Mouse (Mus musculus): Measurements from ENCODE around the gene Elf3. TPM values are rescaled to one million over a fixed set of nuclear protein-coding genes. Genes with fewer than 3 reads are reported as not detected.

The Elf3 gene
- polyA plus RNA-seq, 1 experiment from 2014 or later, result 0.42 TPM

- Histone ChIP-seq H3K4me1 (ENCODE audit: control insufficient read depth, insufficient read depth, low read length) (no peaks in the 10 kb centered on the region), H3K27me3 (ENCODE audit: control insufficient read depth, insufficient read depth, low read length) (no peaks in the 10 kb centered on the region), H3K27ac (ENCODE audit: low read depth, low read length) (no peak overlapping the region), H3K36me3 (ENCODE audit: control insufficient read depth, insufficient read depth, low read length) (0 out of 2 replicates have a peak, but pooled peaks cover 3% of the 10 kb centered on the region), H3K9ac (ENCODE audit: low read length) (no peak overlapping the region), H3K4me3 (ENCODE audit: low read depth, low read length) (no peak overlapping the region), H3K4me2 (no peak overlapping the region), H3K9me3 (ENCODE audit: control insufficient read depth, low read length) (no peaks in the 10 kb centered on the region)
- DNase-seq (ENCODE audit: low spot score, missing footprints), result no peak
- WGBS, result 92% methylated on average over 9 of the region's 9 CpGs
- no peak for ATAC-seq (ENCODE audit: low FRiP score)
These were observed 13.0 kb upstream of the Elf3 start for GRCm38 (mm10) chr1:135271371-135271770.

GRCm38 (mm10) chr1:135267663-135268446, 9.5 kb upstream of the Elf3 start:
- Histone ChIP-seq H3K4me1 (ENCODE audit: control insufficient read depth, insufficient read depth, low read length) (no peaks in the 10 kb centered on the region), H3K27ac (ENCODE audit: low read depth, low read length) (no peak overlapping the region), H3K9me3 (ENCODE audit: control insufficient read depth, low read length) (no peaks in the 10 kb centered on the region), H3K36me3 (ENCODE audit: control insufficient read depth, insufficient read depth, low read length) (peaks cover 2% of the 10 kb centered on the region; the same call in 1 of the 2 replicates), H3K27me3 (ENCODE audit: control insufficient read depth, insufficient read depth, low read length) (no peaks in the 10 kb centered on the region), H3K4me3 (ENCODE audit: low read depth, low read length) (no peak overlapping the region), H3K9ac (ENCODE audit: low read length) (no peak overlapping the region), H3K4me2 (no peak overlapping the region)
- 92% methylated on average over 10 of the region's 10 CpGs for WGBS
- DNase-seq (ENCODE audit: low spot score, missing footprints) (peak; percentile 23), ATAC-seq (ENCODE audit: low FRiP score) (no peak)

- H3K4me3 ChIP-seq (ENCODE audit: low read depth, low read length), result no peak overlapping the region
- H3K4me2 ChIP-seq, result no peak overlapping the region
- no peaks in the 10 kb centered on the region for H3K27me3 ChIP-seq (ENCODE audit: control insufficient read depth, insufficient read depth, low read length)
- no peak overlapping the region for H3K27ac ChIP-seq (ENCODE audit: low read depth, low read length)
- H3K4me1 ChIP-seq (ENCODE audit: control insufficient read depth, insufficient read depth, low read length), result no peaks in the 10 kb centered on the region
- WGBS, result 87% methylated on average over 5 of the region's 5 CpGs
- DNase-seq (ENCODE audit: low spot score, missing footprints) (no peak), ATAC-seq (ENCODE audit: low FRiP score) (no peak)
- no peaks in the 10 kb centered on the region for H3K9me3 ChIP-seq (ENCODE audit: control insufficient read depth, low read length)
- no peak overlapping the region for H3K9ac ChIP-seq (ENCODE audit: low read length)
- peaks cover 5% of the 10 kb centered on the region; the same call in 1 of the 2 replicates for H3K36me3 ChIP-seq (ENCODE audit: control insufficient read depth, insufficient read depth, low read length)
These were observed 7.5 kb upstream of the Elf3 start for GRCm38 (mm10) chr1:135265834-135266233.

GRCm38 (mm10) chr1:135263316-135263715, 4.9 kb upstream of the Elf3 start:
- no peak overlapping the region for H3K27ac ChIP-seq (ENCODE audit: low read depth, low read length)
- H3K4me3 ChIP-seq (ENCODE audit: low read depth, low read length), result no peak overlapping the region
- peaks cover 6% of the 10 kb centered on the region for H3K4me1 ChIP-seq (ENCODE audit: control insufficient read depth, insufficient read depth, low read length)
- H3K4me2 ChIP-seq, result no peak overlapping the region
- H3K36me3 ChIP-seq (ENCODE audit: control insufficient read depth, insufficient read depth, low read length), result peaks cover 5% of the 10 kb centered on the region; the same call in 1 of the 2 replicates
- DNase-seq (ENCODE audit: low spot score, missing footprints), result no peak
- 93% methylated on average over 9 of the region's 9 CpGs for WGBS
- ATAC-seq (ENCODE audit: low FRiP score), result no peak
- no peaks in the 10 kb centered on the region for H3K27me3 ChIP-seq (ENCODE audit: control insufficient read depth, insufficient read depth, low read length)
- no peaks in the 10 kb centered on the region for H3K9me3 ChIP-seq (ENCODE audit: control insufficient read depth, low read length)
- no peak overlapping the region for H3K9ac ChIP-seq (ENCODE audit: low read length)

- no peak overlapping the region for H3K9ac ChIP-seq (ENCODE audit: low read length)
- ATAC-seq (ENCODE audit: low FRiP score), result no peak
- H3K36me3 ChIP-seq (ENCODE audit: control insufficient read depth, insufficient read depth, low read length), result peaks cover 5% of the 10 kb centered on the region; the same call in 1 of the 2 replicates
- no peak overlapping the region for H3K4me2 ChIP-seq
- no peaks in the 10 kb centered on the region for H3K9me3 ChIP-seq (ENCODE audit: control insufficient read depth, low read length)
- peak; percentile 78 for DNase-seq (ENCODE audit: low spot score, missing footprints)
- H3K4me3 ChIP-seq (ENCODE audit: low read depth, low read length), result no peak overlapping the region
- no peak overlapping the region for H3K27ac ChIP-seq (ENCODE audit: low read depth, low read length)
- 79% methylated on average over 3 of the region's 3 CpGs for WGBS
- no peaks in the 10 kb centered on the region for H3K27me3 ChIP-seq (ENCODE audit: control insufficient read depth, insufficient read depth, low read length)
- peaks cover 9% of the 10 kb centered on the region for H3K4me1 ChIP-seq (ENCODE audit: control insufficient read depth, insufficient read depth, low read length)
These were observed 4.0 kb upstream of the Elf3 start for GRCm38 (mm10) chr1:135262329-135262728.

GRCm38 (mm10) chr1:135260931-135261330, 2.6 kb upstream of the Elf3 start:
- Histone ChIP-seq H3K27ac (ENCODE audit: low read depth, low read length) (no peak overlapping the region), H3K4me1 (ENCODE audit: control insufficient read depth, insufficient read depth, low read length) (peaks cover 9% of the 10 kb centered on the region), H3K4me2 (no peak overlapping the region), H3K27me3 (ENCODE audit: control insufficient read depth, insufficient read depth, low read length) (no peaks in the 10 kb centered on the region), H3K36me3 (ENCODE audit: control insufficient read depth, insufficient read depth, low read length) (peaks cover 5% of the 10 kb centered on the region; the same call in 1 of the 2 replicates), H3K9me3 (ENCODE audit: control insufficient read depth, low read length) (no peaks in the 10 kb centered on the region), H3K4me3 (ENCODE audit: low read depth, low read length) (no peak overlapping the region), H3K9ac (ENCODE audit: low read length) (no peak overlapping the region)
- ATAC-seq (ENCODE audit: low FRiP score) (no peak), DNase-seq (ENCODE audit: low spot score, missing footprints) (peak; percentile 39)
- WGBS, result 73% methylated on average over 6 of the region's 6 CpGs

GRCm38 (mm10) chr1:135259128-135259436, 714 bp upstream of the Elf3 start:
- Histone ChIP-seq H3K4me3 (ENCODE audit: low read depth, low read length) (peak overlapping the region; percentile 18; the same call in 1 of the 2 replicates), H3K36me3 (ENCODE audit: control insufficient read depth, insufficient read depth, low read length) (peaks cover 5% of the 10 kb centered on the region; the same call in 1 of the 2 replicates), H3K27ac (ENCODE audit: low read depth, low read length) (no peak overlapping the region), H3K4me1 (ENCODE audit: control insufficient read depth, insufficient read depth, low read length) (peaks cover 9% of the 10 kb centered on the region), H3K9me3 (ENCODE audit: control insufficient read depth, low read length) (no peaks in the 10 kb centered on the region), H3K27me3 (ENCODE audit: control insufficient read depth, insufficient read depth, low read length) (no peaks in the 10 kb centered on the region), H3K9ac (ENCODE audit: low read length) (peak overlapping the region; percentile 47), H3K4me2 (peak overlapping the region; percentile 46)
- DNase-seq (ENCODE audit: low spot score, missing footprints), result peak; percentile 98
- peak; percentile 83 for ATAC-seq (ENCODE audit: low FRiP score)
- WGBS, result 1% methylated on average over 10 of the region's 10 CpGs

GRCm38 (mm10) chr1:135256299-135256698, 2.1 kb downstream of the Elf3 start:
- Histone ChIP-seq H3K9me3 (ENCODE audit: control insufficient read depth, low read length) (no peaks in the 10 kb centered on the region), H3K4me2 (no peak overlapping the region), H3K9ac (ENCODE audit: low read length) (no peak overlapping the region), H3K36me3 (ENCODE audit: control insufficient read depth, insufficient read depth, low read length) (no peaks in the 10 kb centered on the region), H3K27ac (ENCODE audit: low read depth, low read length) (no peak overlapping the region), H3K27me3 (ENCODE audit: control insufficient read depth, insufficient read depth, low read length) (no peaks in the 10 kb centered on the region), H3K4me3 (ENCODE audit: low read depth, low read length) (no peak overlapping the region), H3K4me1 (ENCODE audit: control insufficient read depth, insufficient read depth, low read length) (peaks cover 9% of the 10 kb centered on the region)
- no peak for ATAC-seq (ENCODE audit: low FRiP score)
- no peak for DNase-seq (ENCODE audit: low spot score, missing footprints)
- 80% methylated on average over 6 of the region's 6 CpGs for WGBS

- DNase-seq (ENCODE audit: low spot score, missing footprints), result no peak
- Histone ChIP-seq H3K27me3 (ENCODE audit: control insufficient read depth, insufficient read depth, low read length) (no peaks in the 10 kb centered on the region), H3K9ac (ENCODE audit: low read length) (no peak overlapping the region), H3K9me3 (ENCODE audit: control insufficient read depth, low read length) (no peaks in the 10 kb centered on the region), H3K4me2 (no peak overlapping the region), H3K4me3 (ENCODE audit: low read depth, low read length) (no peak overlapping the region), H3K27ac (ENCODE audit: low read depth, low read length) (no peak overlapping the region), H3K4me1 (ENCODE audit: control insufficient read depth, insufficient read depth, low read length) (no peaks in the 10 kb centered on the region), H3K36me3 (ENCODE audit: control insufficient read depth, insufficient read depth, low read length) (no peaks in the 10 kb centered on the region)
- ATAC-seq (ENCODE audit: low FRiP score), result no peak
- WGBS, result 62% methylated on average over 4 of the region's 4 CpGs
These were observed 5.5 kb downstream of the Elf3 start for GRCm38 (mm10) chr1:135252854-135253253.

All from midbrain, embryonic 11.5 days (tissue).